Mouse (Mus musculus) megakaryocyte, embryonic 14.5 days (primary cell): ENCODE results near the gene Rtn4rl1. TPM values are rescaled to one million over a fixed set of nuclear protein-coding genes. Genes with fewer than 3 reads are reported as not detected.

Experiments used
- H3K27me3 ChIP-seq: replicated peaks from 2 replicates; pipeline ENCODE3; 2012; ENCODE audit warnings: inconsistent platforms
- H3K36me3 ChIP-seq: replicated peaks from 2 replicates; pipeline ENCODE3; 2012; ENCODE audit warnings: low read length, inconsistent platforms, mixed read lengths
- H3K4me1 ChIP-seq: 2 replicates; pipeline ENCODE4 v1.6.1; 2012; ENCODE audit warnings: inconsistent platforms
- H3K4me3 ChIP-seq: replicated peaks from 2 replicates; pipeline ENCODE3; 2012; ENCODE audit warnings: moderate library complexity, mild to moderate bottlenecking, inconsistent platforms
- H3K9me3 ChIP-seq: 2 replicates; pipeline ENCODE4 v1.6.1; 2012; ENCODE audit warnings: inconsistent platforms
- FLI1 ChIP-seq: IDR thresholded peaks from 2 replicates; pipeline ENCODE4 v1.6.1; 2012; ENCODE audit warnings: low read length, inconsistent platforms, mixed read lengths
- GATA1 ChIP-seq: IDR thresholded peaks from 3 replicates; pipeline ENCODE4 v1.6.1; 2012; ENCODE audit warnings: mixed read lengths, low read length, inconsistent platforms, borderline replicate concordance
- polyA plus RNA-seq: library from polyadenylated mRNA; stranded (reverse); fragments of >175 nt; gene quantifications from 2 replicates; pipeline ENCODE4 v1.2.3, GENCODE M21; 2012; ENCODE audit warnings: low replicate concordance; ENCODE audit not compliant: insufficient read depth

Gene Rtn4rl1
- polyA plus RNA-seq, 1 experiment = 0.29 TPM

GRCm38 (mm10) chr11:75227632-75228031, 34.0 kb downstream of the Rtn4rl1 start:
- Histone ChIP-seq H3K36me3 (no peaks in the 10 kb centered on the region), H3K4me1 (peaks cover 13% of the 10 kb centered on the region), H3K9me3 (peaks cover 21% of the 10 kb centered on the region), H3K4me3 (no peak overlapping the region), H3K27me3 (peaks cover 65% of the 10 kb centered on the region)
- TF ChIP-seq FLI1 = no peak
- TF ChIP-seq GATA1 = no peak

- TF ChIP-seq GATA1 (no peak), FLI1 (no peak)
- Histone ChIP-seq H3K4me3 (no peak overlapping the region), H3K27me3 (peaks cover 72% of the 10 kb centered on the region), H3K36me3 (no peaks in the 10 kb centered on the region), H3K9me3 (peaks cover 8% of the 10 kb centered on the region), H3K4me1 (peaks cover 13% of the 10 kb centered on the region)
Observed at GRCm38 (mm10) chr11:75229289-75229688, 35.7 kb downstream of the Rtn4rl1 start.

GRCm38 (mm10) chr11:75230272-75230760, 36.7 kb downstream of the Rtn4rl1 start:
- no peak overlapping the region for H3K4me3 ChIP-seq
- H3K4me1 ChIP-seq = peaks cover 23% of the 10 kb centered on the region
- TF ChIP-seq FLI1 (no peak), GATA1 (no peak)
- peaks cover 80% of the 10 kb centered on the region for H3K27me3 ChIP-seq
- peaks cover 8% of the 10 kb centered on the region for H3K9me3 ChIP-seq
- H3K36me3 ChIP-seq = no peaks in the 10 kb centered on the region

GRCm38 (mm10) chr11:75231756-75232155, 38.2 kb downstream of the Rtn4rl1 start:
- Histone ChIP-seq H3K4me1 (peaks cover 30% of the 10 kb centered on the region), H3K27me3 (peaks cover 78% of the 10 kb centered on the region), H3K36me3 (no peaks in the 10 kb centered on the region), H3K9me3 (no peaks in the 10 kb centered on the region), H3K4me3 (peak overlapping the region; percentile 53)
- TF ChIP-seq GATA1 = no peak
- no peak for TF ChIP-seq FLI1

- peaks cover 79% of the 10 kb centered on the region for H3K27me3 ChIP-seq
- H3K9me3 ChIP-seq = no peaks in the 10 kb centered on the region
- H3K4me3 ChIP-seq = no peak overlapping the region
- H3K36me3 ChIP-seq = no peaks in the 10 kb centered on the region
- peaks cover 29% of the 10 kb centered on the region for H3K4me1 ChIP-seq
- TF ChIP-seq FLI1 (no peak), GATA1 (no peak)
Observed at GRCm38 (mm10) chr11:75232434-75232833, 38.9 kb downstream of the Rtn4rl1 start.

- Histone ChIP-seq H3K9me3 (peaks cover 5% of the 10 kb centered on the region), H3K36me3 (no peaks in the 10 kb centered on the region), H3K4me3 (no peak overlapping the region), H3K27me3 (peaks cover 73% of the 10 kb centered on the region), H3K4me1 (peaks cover 26% of the 10 kb centered on the region)
- TF ChIP-seq GATA1 (no peak), FLI1 (no peak)
Observed at GRCm38 (mm10) chr11:75234745-75235144, 41.2 kb downstream of the Rtn4rl1 start.

GRCm38 (mm10) chr11:75240158-75240934, 46.8 kb downstream of the Rtn4rl1 start:
- Histone ChIP-seq H3K4me1 (peaks cover 37% of the 10 kb centered on the region), H3K4me3 (no peak overlapping the region), H3K36me3 (no peaks in the 10 kb centered on the region), H3K9me3 (peaks cover 5% of the 10 kb centered on the region), H3K27me3 (peaks cover 40% of the 10 kb centered on the region)
- TF ChIP-seq GATA1 (no peak), FLI1 (no peak)

- Histone ChIP-seq H3K4me1 (peaks cover 53% of the 10 kb centered on the region), H3K9me3 (peaks cover 5% of the 10 kb centered on the region), H3K36me3 (no peaks in the 10 kb centered on the region), H3K27me3 (peaks cover 28% of the 10 kb centered on the region), H3K4me3 (no peak overlapping the region)
- TF ChIP-seq FLI1 (no peak), GATA1 (no peak)
Observed at GRCm38 (mm10) chr11:75242710-75243255, 49.2 kb downstream of the Rtn4rl1 start.

- Histone ChIP-seq H3K4me3 (no peak overlapping the region), H3K4me1 (peaks cover 53% of the 10 kb centered on the region), H3K27me3 (peaks cover 25% of the 10 kb centered on the region), H3K36me3 (no peaks in the 10 kb centered on the region), H3K9me3 (no peaks in the 10 kb centered on the region)
- no peak for TF ChIP-seq GATA1
- no peak for TF ChIP-seq FLI1
Observed at GRCm38 (mm10) chr11:75244368-75245275, 51.0 kb downstream of the Rtn4rl1 start.
